Mouse (Mus musculus) stomach, embryonic 16.5 days (tissue): ENCODE data around the gene Tom1l2. TPM values are rescaled to one million over a fixed set of nuclear protein-coding genes. Genes with fewer than 3 reads are reported as not detected.

Source experiments
- ATAC-seq: fragments of 200-750 bp; cut with Nextera tagmentation; 2 replicates; pipeline ENCODE4 v1.8.0; 2017; ENCODE audit warnings: moderate number of reproducible peaks, moderate TSS enrichment; ENCODE audit not compliant: insufficient read depth, low FRiP score
- H3K27ac ChIP-seq: fragments of 300-500 bp; sonication (generic); 2 replicates; pipeline ENCODE4 v1.5.1; 2014; ENCODE audit warnings: low read length
- H3K27me3 ChIP-seq: fragments of 300-500 bp; sonication (generic); 2 replicates; pipeline ENCODE4 v1.6.1; 2014; ENCODE audit warnings: low read length, control low read depth, mixed read lengths; ENCODE audit not compliant: control insufficient read depth, insufficient read depth
- H3K36me3 ChIP-seq: fragments of 300-500 bp; sonication (generic); 2 replicates; pipeline ENCODE4 v1.6.1; 2014; ENCODE audit warnings: low read length; ENCODE audit not compliant: control insufficient read depth, insufficient read depth
- H3K4me1 ChIP-seq: fragments of 300-500 bp; sonication (generic); 2 replicates; pipeline ENCODE4 v1.6.1; 2014; ENCODE audit warnings: low read length, control low read depth, mixed read lengths; ENCODE audit not compliant: control insufficient read depth, insufficient read depth
- H3K4me2 ChIP-seq: fragments of 300-500 bp; sonication (generic); 2 replicates; pipeline ENCODE4 v1.6.1; 2014; ENCODE audit warnings: low read depth, low read length, mixed read lengths
- H3K4me3 ChIP-seq: fragments of 300-500 bp; sonication (generic); replicated peaks from 2 replicates; pipeline ENCODE4 v1.5.1; 2014; ENCODE audit warnings: mild to moderate bottlenecking, low read length
- H3K9ac ChIP-seq: fragments of 300-500 bp; sonication (generic); 2 replicates; pipeline ENCODE4 v1.6.1; 2014; ENCODE audit warnings: low read length
- H3K9me3 ChIP-seq: fragments of 300-500 bp; sonication (generic); replicated peaks from 2 replicates; pipeline ENCODE4 v1.6.1; 2016; ENCODE audit warnings: low read length, control low read depth; ENCODE audit not compliant: control insufficient read depth
- WGBS: fragments of 180-500 bp; shearing (Covaris S2); extraction: QIAGEN DNeasy Blood & Tissue Kit; methylation state at CpG from one replicate; pipeline ENCODE4 v1.1.7; 2014; 5-methylcytosine and 5-hydroxymethylcytosine counted together
- polyA plus RNA-seq: library from polyadenylated mRNA; unstranded; fragments of >200 nt; fragmentation: Nextera tagmentation; extraction: Ambion mirVana; gene quantifications from 2 replicates; pipeline ENCODE4 v1.2.1, GENCODE M21; 2015

Gene Tom1l2
- polyA plus RNA-seq, 1 experiment from 2014 or later = 29.9 TPM

DNA sequence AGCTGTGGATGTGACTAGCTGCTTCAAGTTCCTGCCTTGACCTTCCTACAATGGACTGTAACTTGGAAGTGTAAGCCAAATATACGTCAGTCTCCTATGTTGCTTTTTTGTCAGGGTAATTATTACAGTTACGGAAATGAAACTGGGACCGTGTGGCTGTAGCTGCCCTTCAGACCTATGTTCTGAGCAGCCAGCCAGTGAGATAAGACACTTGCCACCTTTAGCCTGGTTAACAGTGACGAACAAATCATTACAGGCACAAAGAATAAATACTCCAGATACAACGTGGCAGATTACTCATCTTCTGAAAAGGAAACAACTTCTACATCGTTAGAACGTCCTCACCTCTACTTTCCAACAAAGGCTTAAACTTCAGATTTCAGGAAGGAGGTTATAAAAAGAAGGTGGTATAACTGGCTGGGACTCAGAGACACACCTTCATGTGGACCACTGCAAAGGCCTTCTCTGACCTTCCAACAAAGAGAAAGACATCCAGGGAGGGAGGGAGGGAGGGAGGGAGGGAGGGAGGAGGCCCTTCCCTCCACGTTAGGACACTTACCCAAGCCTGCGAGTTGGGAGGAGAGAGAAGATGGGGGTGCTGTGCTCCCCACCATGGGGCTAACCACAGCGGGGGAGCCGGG lies 108.1 kb downstream of the Tom1l2 start:
- H3K27ac ChIP-seq = no peak overlapping the region
- ATAC-seq = no peak

GRCm38 (mm10) chr11:60240509-60240908 lies 112.2 kb downstream of the Tom1l2 start:
- Histone ChIP-seq H3K4me2 (no peak overlapping the region), H3K4me3 (no peak overlapping the region), H3K4me1 (no peaks in the 10 kb centered on the region), H3K36me3 (peaks cover 11% of the 10 kb centered on the region; the same call in 1 of the 2 replicates), H3K9me3 (no peaks in the 10 kb centered on the region), H3K9ac (no peak overlapping the region), H3K27me3 (no peaks in the 10 kb centered on the region), H3K27ac (no peak overlapping the region)
- no peak for ATAC-seq
- WGBS = 79% methylated on average over 4 of the region's 4 CpGs

More for the DNA sequence above, 108.1 kb downstream of the Tom1l2 start:
- 61% methylated on average over 11 of the region's 11 CpGs for WGBS
- no peak overlapping the region for H3K4me3 ChIP-seq
- 0 out of 2 replicates have a peak, but pooled peaks cover 3% of the 10 kb centered on the region for H3K4me1 ChIP-seq
- H3K9ac ChIP-seq = no peak overlapping the region
- H3K4me2 ChIP-seq = no peak overlapping the region
- no peaks in the 10 kb centered on the region for H3K9me3 ChIP-seq
- no peaks in the 10 kb centered on the region for H3K27me3 ChIP-seq
- H3K36me3 ChIP-seq = peaks cover 11% of the 10 kb centered on the region; the same call in 1 of the 2 replicates

DNA sequence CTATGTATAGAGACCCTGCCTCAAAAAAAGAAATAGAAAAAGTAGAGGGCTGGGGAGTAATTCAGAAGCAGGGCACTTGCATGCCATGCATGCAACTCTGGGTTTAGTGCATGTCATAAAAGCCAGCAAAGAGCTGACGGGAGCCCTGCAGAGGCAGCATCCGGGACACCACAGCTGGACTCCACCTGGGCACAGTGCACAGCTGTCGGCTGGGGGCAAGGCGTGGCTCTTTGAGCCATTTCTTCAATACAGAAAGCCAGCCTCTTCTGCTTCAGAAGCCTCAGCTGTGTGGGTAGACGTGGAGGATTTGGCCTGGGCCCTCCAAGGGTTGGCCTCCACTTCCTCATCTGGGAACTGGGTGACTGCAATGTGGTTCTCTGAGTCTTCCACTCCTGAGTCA lies 117.4 kb downstream of the Tom1l2 start:
- H3K9me3 ChIP-seq = no peaks in the 10 kb centered on the region
- no peaks in the 10 kb centered on the region for H3K27me3 ChIP-seq
- H3K9ac ChIP-seq = no peak overlapping the region
- H3K4me2 ChIP-seq = no peak overlapping the region
- H3K4me3 ChIP-seq = no peak overlapping the region
- WGBS = 74% methylated on average over 5 of the region's 5 CpGs
- ATAC-seq = no peak
- H3K27ac ChIP-seq = no peak overlapping the region
- H3K4me1 ChIP-seq = no peaks in the 10 kb centered on the region
- 0 out of 2 replicates have a peak, but pooled peaks cover 3% of the 10 kb centered on the region for H3K36me3 ChIP-seq

GRCm38 (mm10) chr11:60233235-60233634 lies 119.5 kb downstream of the Tom1l2 start:
- no peaks in the 10 kb centered on the region for H3K9me3 ChIP-seq
- no peak overlapping the region for H3K27ac ChIP-seq
- H3K27me3 ChIP-seq = no peaks in the 10 kb centered on the region
- WGBS = 68% methylated on average over 8 of the region's 8 CpGs
- no peak overlapping the region for H3K4me2 ChIP-seq
- H3K36me3 ChIP-seq = no peaks in the 10 kb centered on the region
- H3K4me1 ChIP-seq = no peaks in the 10 kb centered on the region
- no peak overlapping the region for H3K9ac ChIP-seq
- ATAC-seq = no peak
- H3K4me3 ChIP-seq = no peak overlapping the region

- ATAC-seq = no peak
- no peak overlapping the region for H3K27ac ChIP-seq
- H3K4me3 ChIP-seq = no peak overlapping the region
- H3K4me2 ChIP-seq = no peak overlapping the region
- WGBS = 79% methylated on average over 14 of the region's 14 CpGs
- no peaks in the 10 kb centered on the region for H3K27me3 ChIP-seq
- no peaks in the 10 kb centered on the region for H3K9me3 ChIP-seq
- H3K36me3 ChIP-seq = no peaks in the 10 kb centered on the region
- H3K9ac ChIP-seq = no peak overlapping the region
- no peaks in the 10 kb centered on the region for H3K4me1 ChIP-seq
Observed at GRCm38 (mm10) chr11:60232441-60233058, 120.2 kb downstream of the Tom1l2 start.

DNA sequence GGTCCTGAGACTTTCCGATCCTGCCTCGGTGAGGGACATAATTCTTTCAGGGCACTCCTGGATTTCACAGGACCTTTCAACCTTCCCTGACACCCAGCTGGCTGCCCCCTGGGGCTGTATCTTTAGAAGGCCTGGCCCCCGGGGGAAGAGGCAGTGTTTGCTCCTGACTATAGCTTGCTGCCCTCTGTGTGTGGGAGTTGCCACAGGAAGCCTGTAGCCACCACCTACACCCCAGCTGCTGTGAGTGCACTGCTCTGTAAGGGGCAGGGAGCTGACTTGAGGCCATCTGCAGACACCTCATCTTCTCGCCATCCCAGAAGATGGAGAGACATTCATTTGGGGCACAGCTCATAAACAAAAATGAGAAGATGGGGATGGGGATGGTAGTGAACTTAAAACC lies 120.8 kb downstream of the Tom1l2 start:
- Histone ChIP-seq H3K4me3 (no peak overlapping the region), H3K9ac (no peak overlapping the region), H3K36me3 (no peaks in the 10 kb centered on the region), H3K27me3 (no peaks in the 10 kb centered on the region), H3K27ac (no peak overlapping the region), H3K9me3 (no peaks in the 10 kb centered on the region), H3K4me1 (no peaks in the 10 kb centered on the region), H3K4me2 (no peak overlapping the region)
- no peak for ATAC-seq
- WGBS = 48% methylated on average over 4 of the region's 4 CpGs

DNA sequence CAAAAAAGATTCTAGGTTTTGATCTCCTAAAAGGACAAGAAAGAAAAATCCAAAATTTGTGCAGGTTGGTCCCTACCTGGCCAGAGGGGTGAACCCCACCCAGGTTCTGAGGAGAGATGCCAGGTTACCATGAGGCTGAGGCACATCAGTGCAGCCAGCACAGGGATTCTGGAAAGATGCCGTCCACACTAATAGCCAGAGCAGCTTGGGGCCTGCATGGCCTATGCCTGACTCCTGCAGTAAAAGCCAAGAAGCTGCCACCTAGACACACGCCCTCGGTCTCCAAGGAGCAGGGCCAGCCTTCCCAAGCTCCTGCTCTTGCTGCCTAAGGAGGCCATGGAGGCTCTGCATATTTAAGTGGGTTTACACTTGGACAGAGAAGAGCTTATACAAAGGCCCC lies 121.4 kb downstream of the Tom1l2 start:
- WGBS = 77% methylated on average over 3 of the region's 3 CpGs
- H3K4me3 ChIP-seq = no peak overlapping the region
- no peaks in the 10 kb centered on the region for H3K36me3 ChIP-seq
- H3K27ac ChIP-seq = no peak overlapping the region
- H3K9ac ChIP-seq = no peak overlapping the region
- H3K27me3 ChIP-seq = no peaks in the 10 kb centered on the region
- no peak for ATAC-seq
- H3K9me3 ChIP-seq = no peaks in the 10 kb centered on the region
- H3K4me2 ChIP-seq = no peak overlapping the region
- no peaks in the 10 kb centered on the region for H3K4me1 ChIP-seq

GRCm38 (mm10) chr11:60230512-60230911 lies 122.2 kb downstream of the Tom1l2 start:
- Histone ChIP-seq H3K27ac (peak overlapping the region; percentile 61), H3K9me3 (no peaks in the 10 kb centered on the region), H3K9ac (no peak overlapping the region), H3K4me1 (no peaks in the 10 kb centered on the region), H3K4me3 (no peak overlapping the region), H3K36me3 (no peaks in the 10 kb centered on the region), H3K4me2 (no peak overlapping the region), H3K27me3 (no peaks in the 10 kb centered on the region)
- 86% methylated on average over 7 of the region's 7 CpGs for WGBS
- ATAC-seq = 0 out of 2 replicates have a peak, but pooled peaks have one; percentile 5

- Histone ChIP-seq H3K9me3 (no peaks in the 10 kb centered on the region), H3K27me3 (no peaks in the 10 kb centered on the region), H3K27ac (peak overlapping the region; percentile 61; the same call in 1 of the 2 replicates), H3K4me2 (peak overlapping the region; percentile 15; the same call in 1 of the 2 replicates), H3K4me3 (no peak overlapping the region), H3K36me3 (no peaks in the 10 kb centered on the region), H3K9ac (peak overlapping the region; percentile 36; the same call in 1 of the 2 replicates), H3K4me1 (no peaks in the 10 kb centered on the region)
- 63% methylated on average over 13 of the region's 13 CpGs for WGBS
- peak; percentile 75; the same call in 1 of the 2 replicates for ATAC-seq
Observed at GRCm38 (mm10) chr11:60229821-60230220, 122.9 kb downstream of the Tom1l2 start.
